Mouse (Mus musculus) lung, postnatal 0 days (tissue): ENCODE results near the gene Smap1. TPM values are rescaled to one million over a fixed set of nuclear protein-coding genes. Genes with fewer than 3 reads are reported as not detected.

Experiments
- ATAC-seq: fragments of 200-750 bp; cut with Nextera tagmentation; 2 replicates; pipeline ENCODE4 v1.8.0; 2017; ENCODE audit warnings: moderate library complexity
- DNase-seq: peaks from one replicate; pipeline ENCODE4 v3.0.0-alpha.2; 2016; ENCODE audit warnings: low spot score
- H3K27ac ChIP-seq: fragments of 300-500 bp; sonication (generic); 2 replicates; pipeline ENCODE4 v1.5.1; 2014; ENCODE audit warnings: antibody characterized with exemption, mild to moderate bottlenecking, low read length, mixed read lengths
- H3K27me3 ChIP-seq: fragments of 300-500 bp; sonication (generic); replicated peaks from 2 replicates; pipeline ENCODE4 v1.6.1; 2014; ENCODE audit warnings: low read length, mixed read lengths; ENCODE audit not compliant: insufficient read depth
- H3K36me3 ChIP-seq: fragments of 300-500 bp; sonication (generic); 2 replicates; pipeline ENCODE4 v1.6.1; 2014; ENCODE audit warnings: low read length, mixed read lengths; ENCODE audit not compliant: insufficient read depth
- H3K4me1 ChIP-seq: fragments of 300-500 bp; sonication (generic); 2 replicates; pipeline ENCODE4 v1.6.1; 2014; ENCODE audit warnings: antibody characterized with exemption, low read depth, low read length, mixed read lengths; ENCODE audit not compliant: insufficient read depth
- H3K4me2 ChIP-seq: fragments of 300-500 bp; sonication (generic); replicated peaks from 2 replicates; pipeline ENCODE4 v1.6.1; 2014; ENCODE audit warnings: low read depth, mild to moderate bottlenecking, low read length, moderate library complexity, mixed read lengths
- H3K4me3 ChIP-seq: fragments of 300-500 bp; sonication (generic); 2 replicates; pipeline ENCODE4 v1.5.1; 2014; ENCODE audit warnings: low read depth, low read length
- H3K9ac ChIP-seq: fragments of 300-500 bp; sonication (generic); replicated peaks from 2 replicates; pipeline ENCODE4 v1.6.1; 2014; ENCODE audit warnings: low read depth, mild to moderate bottlenecking
- H3K9me3 ChIP-seq: fragments of 300-500 bp; sonication (generic); 2 replicates; pipeline ENCODE4 v1.6.1; 2016; ENCODE audit warnings: low read length, mixed read lengths
- CTCF ChIP-seq: IDR thresholded peaks from 2 replicates; pipeline ENCODE4 v1.5.1; 2016; ENCODE audit warnings: antibody characterized with exemption, mild to moderate bottlenecking
- EP300 ChIP-seq: IDR thresholded peaks from 2 replicates; pipeline ENCODE4 v1.6.1; 2016; ENCODE audit warnings: antibody characterized with exemption, mild to moderate bottlenecking, control low read depth
- WGBS: fragments of 180-500 bp; shearing (Covaris S2); extraction: QIAGEN DNeasy Blood & Tissue Kit; methylation state at CpG from one replicate; pipeline ENCODE4 v1.1.7; 2014; 5-methylcytosine and 5-hydroxymethylcytosine counted together
- polyA plus RNA-seq: library from polyadenylated mRNA; unstranded; fragments of >200 nt; fragmentation: Nextera tagmentation; extraction: Ambion mirVana; gene quantifications from 2 replicates; pipeline ENCODE4 v1.2.1, GENCODE M21; 2015

Gene Smap1
- polyA plus RNA-seq, 1 experiment from 2014 or later = 55.1 TPM

DNA sequence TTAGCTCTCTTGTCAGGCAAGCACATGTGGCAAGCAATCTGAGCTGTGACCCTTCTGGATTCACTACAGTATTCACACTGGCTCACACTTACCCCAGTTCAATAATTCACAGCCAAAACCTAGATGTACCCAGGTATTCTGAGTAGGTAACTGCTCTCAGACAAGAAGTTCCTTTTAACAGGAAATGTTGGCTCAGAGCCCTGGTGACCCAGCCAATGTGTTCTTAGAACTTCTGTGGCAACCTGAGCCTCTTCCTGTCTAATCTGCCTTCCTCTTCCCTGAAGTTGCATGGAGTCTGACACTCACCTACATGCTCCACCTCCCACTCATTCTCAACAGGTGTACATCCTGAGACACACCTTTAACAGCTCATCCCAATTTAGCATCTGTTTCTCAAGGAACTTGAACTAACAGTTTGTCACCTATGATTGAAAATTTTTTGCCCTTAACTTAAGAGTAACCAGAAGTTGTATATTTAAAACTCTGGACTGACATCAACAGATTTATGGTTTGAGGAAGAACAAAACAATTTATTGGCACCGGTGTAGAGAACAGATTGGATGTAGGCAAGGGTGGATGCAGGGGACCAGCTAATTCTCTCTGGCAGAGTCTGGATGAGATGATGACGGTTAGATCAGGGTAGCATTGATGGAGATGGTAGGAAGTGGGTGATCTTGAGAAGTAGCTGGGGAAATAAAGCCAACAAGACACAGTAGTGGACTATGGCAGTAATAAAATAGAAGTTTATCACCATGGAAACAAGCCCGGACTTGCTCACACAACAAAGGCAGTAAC lies 21.2 kb upstream of the Smap1 start:
- no peak for ATAC-seq
- Histone ChIP-seq H3K4me1 (no peaks in the 10 kb centered on the region), H3K9me3 (no peaks in the 10 kb centered on the region), H3K4me3 (no peak overlapping the region), H3K27me3 (no peaks in the 10 kb centered on the region), H3K27ac (no peak overlapping the region), H3K36me3 (no peaks in the 10 kb centered on the region), H3K9ac (no peak overlapping the region), H3K4me2 (no peak overlapping the region)
- TF ChIP-seq CTCF (no peak), EP300 (no peak)
- 82% methylated on average over 3 of the region's 3 CpGs for WGBS
- DNase-seq = no peak

DNA sequence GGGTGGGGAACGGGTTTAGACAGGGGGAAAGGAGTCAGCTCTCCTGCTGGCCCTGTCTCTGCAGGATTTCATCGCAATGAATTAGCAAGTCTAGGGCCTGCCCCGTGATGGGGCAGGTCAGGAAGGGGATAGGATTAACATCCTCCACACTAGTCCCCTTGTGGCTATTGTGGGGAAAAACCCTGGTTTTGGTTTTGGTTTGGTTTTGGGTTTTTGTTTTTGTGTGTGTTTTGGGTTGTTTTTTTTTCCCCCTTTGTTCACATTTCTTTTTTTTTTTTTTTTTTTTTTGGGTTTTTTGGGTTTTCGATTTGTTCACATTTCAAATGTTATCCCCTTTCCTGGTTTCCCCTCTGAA lies 13.3 kb upstream of the Smap1 start:
- no peak overlapping the region for H3K9ac ChIP-seq
- TF ChIP-seq CTCF (no peak), EP300 (no peak)
- H3K27ac ChIP-seq = no peak overlapping the region
- no peaks in the 10 kb centered on the region for H3K36me3 ChIP-seq
- no peak overlapping the region for H3K4me3 ChIP-seq
- no peaks in the 10 kb centered on the region for H3K9me3 ChIP-seq
- ATAC-seq (no peak), DNase-seq (no peak)
- WGBS = 31% methylated on average over 4 of the region's 4 CpGs
- no peaks in the 10 kb centered on the region for H3K4me1 ChIP-seq
- no peak overlapping the region for H3K4me2 ChIP-seq
- H3K27me3 ChIP-seq = no peaks in the 10 kb centered on the region

DNA sequence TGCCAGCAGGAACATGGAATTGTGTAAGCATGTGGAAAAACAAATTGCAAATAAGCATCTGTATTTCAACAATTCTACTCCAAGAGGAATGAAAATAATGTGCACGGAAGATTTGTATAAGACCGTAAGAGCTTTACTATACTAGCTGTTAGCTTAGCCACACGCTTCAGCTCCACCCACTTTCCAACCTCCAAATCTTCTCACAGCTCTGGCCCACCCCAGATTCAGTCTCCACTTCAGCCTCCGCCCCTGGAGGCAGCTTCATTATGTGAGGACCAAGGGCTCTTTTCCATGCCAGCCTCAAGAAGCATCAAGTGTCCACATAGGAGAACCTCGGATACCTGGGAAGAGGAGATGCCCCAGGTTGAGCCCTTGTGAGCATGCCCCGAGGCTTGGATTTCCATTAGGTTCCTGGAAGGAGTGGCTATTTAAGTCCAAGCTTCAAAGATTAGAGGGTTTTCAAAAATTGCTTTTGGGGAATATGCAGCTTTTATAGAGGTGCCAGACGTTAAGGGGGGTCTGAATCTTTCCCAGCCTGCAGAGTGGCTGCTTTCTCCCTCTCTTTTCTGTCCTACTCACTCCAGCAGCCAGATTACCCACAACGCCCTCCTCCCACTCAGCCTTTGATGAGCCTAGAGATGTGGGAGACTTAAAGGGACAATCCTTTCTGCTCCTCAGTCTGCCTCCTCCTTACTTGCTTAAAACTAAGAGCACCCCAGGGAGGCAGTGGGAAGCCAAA lies 12.7 kb upstream of the Smap1 start:
- Histone ChIP-seq H3K4me1 (no peaks in the 10 kb centered on the region), H3K36me3 (no peaks in the 10 kb centered on the region), H3K9me3 (no peaks in the 10 kb centered on the region), H3K4me3 (no peak overlapping the region), H3K9ac (no peak overlapping the region), H3K4me2 (no peak overlapping the region), H3K27ac (no peak overlapping the region), H3K27me3 (no peaks in the 10 kb centered on the region)
- ATAC-seq (no peak), DNase-seq (no peak)
- 50% methylated on average over 8 of the region's 8 CpGs for WGBS
- TF ChIP-seq CTCF (no peak), EP300 (no peak)

DNA sequence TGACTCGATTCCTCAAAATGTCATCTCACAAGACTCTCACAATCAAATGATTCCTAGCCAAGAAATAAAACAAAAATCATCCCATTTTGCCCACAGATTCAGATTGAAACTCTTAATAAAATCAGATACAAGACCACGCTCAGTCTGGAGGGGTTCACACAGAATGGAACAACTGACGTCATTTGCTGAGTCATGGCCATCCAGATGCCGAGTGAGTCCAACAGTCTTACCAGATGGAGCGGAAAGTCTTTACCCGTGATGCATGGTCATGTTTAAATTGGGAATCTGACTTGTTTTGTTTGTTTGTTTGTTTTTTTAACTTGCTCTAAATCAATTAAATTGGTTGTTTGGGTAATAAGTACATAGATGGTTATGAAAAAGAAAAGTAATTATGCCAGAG lies 7.3 kb upstream of the Smap1 start:
- Histone ChIP-seq H3K27ac (no peak overlapping the region), H3K4me3 (no peak overlapping the region), H3K27me3 (no peaks in the 10 kb centered on the region), H3K4me2 (no peak overlapping the region), H3K9me3 (peaks cover 10% of the 10 kb centered on the region; the same call in 1 of the 2 replicates), H3K4me1 (no peaks in the 10 kb centered on the region), H3K9ac (no peak overlapping the region), H3K36me3 (no peaks in the 10 kb centered on the region)
- DNase-seq (no peak), ATAC-seq (no peak)
- WGBS = 85% methylated on average over 6 of the region's 6 CpGs
- TF ChIP-seq CTCF (no peak), EP300 (no peak)

DNA sequence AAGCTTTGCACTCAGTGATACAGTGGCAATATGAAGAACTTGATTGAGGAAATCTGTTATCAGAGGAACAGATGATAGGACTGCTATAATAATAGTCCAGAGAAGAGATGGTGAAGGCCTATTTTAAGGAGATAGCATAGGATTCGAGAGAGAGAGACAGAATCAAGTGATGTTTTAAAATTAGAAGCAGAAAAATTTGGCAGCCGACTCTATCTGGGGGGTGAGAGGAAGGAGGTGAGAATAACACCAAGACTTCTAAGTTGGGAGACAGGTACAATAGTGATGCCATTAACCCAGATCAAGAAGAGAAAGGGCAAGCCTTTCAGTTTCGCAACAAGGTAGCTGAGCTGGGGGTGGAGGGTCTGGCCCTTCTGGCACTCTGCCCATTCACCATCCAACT lies 6.3 kb upstream of the Smap1 start:
- Histone ChIP-seq H3K4me2 (no peak overlapping the region), H3K36me3 (no peaks in the 10 kb centered on the region), H3K27ac (no peak overlapping the region), H3K4me1 (no peaks in the 10 kb centered on the region), H3K4me3 (no peak overlapping the region), H3K9ac (no peak overlapping the region), H3K27me3 (no peaks in the 10 kb centered on the region), H3K9me3 (peaks cover 10% of the 10 kb centered on the region; the same call in 1 of the 2 replicates)
- ATAC-seq (no peak), DNase-seq (no peak)
- no peak for TF ChIP-seq CTCF
- no peak for TF ChIP-seq EP300
- 82% methylated on average over 3 of the region's 3 CpGs for WGBS

DNA sequence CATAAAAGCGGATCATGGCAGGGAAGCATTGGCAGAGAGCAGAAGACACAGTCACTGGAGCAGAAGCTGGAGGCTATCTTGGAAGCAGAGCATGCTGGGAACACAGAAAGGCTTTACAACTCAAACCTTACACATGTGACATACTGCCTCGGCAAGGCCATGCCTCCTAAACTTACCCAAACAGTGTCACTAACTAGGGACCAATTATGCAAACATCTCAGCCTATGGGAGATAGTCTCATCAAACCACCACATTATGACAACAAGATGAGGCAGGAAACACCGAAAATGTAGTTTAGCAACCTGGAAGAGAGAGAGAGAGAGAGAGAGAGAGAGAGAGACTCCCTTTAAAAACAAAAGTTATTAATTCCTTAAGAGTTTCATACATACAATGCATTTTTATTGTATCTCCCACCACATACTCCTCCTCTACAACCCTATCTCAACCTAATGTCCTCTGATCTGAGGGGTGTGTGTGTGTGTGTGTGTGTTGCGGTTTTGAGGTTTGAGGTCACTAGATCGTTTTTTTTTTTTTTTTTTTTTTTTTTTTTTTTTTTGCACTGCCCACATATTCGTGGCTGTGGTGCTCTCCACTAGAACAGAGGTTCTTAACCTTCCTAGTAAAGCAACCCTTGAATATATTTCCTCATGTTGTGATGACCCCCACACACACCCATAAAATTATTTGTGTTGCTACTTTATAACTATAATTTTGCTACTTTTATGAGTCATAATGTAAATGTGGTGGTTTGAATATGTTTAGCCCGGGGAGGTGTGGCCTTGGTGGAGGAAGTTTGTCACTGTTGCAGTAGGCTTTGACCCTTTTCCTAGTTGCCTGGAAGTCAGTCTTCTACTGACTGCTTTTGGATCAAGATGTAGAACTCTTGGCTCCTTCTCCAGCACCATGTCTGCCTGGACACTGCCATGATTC lies 1.9 kb upstream of the Smap1 start:
- Histone ChIP-seq H3K4me3 (no peak overlapping the region), H3K9me3 (peaks cover 10% of the 10 kb centered on the region; the same call in 1 of the 2 replicates), H3K4me2 (no peak overlapping the region), H3K27ac (no peak overlapping the region), H3K9ac (no peak overlapping the region), H3K4me1 (no peaks in the 10 kb centered on the region), H3K27me3 (no peaks in the 10 kb centered on the region), H3K36me3 (no peaks in the 10 kb centered on the region)
- no peak for TF ChIP-seq EP300
- no peak for TF ChIP-seq CTCF
- ATAC-seq (no peak), DNase-seq (no peak)
- 85% methylated on average over 6 of the region's 7 CpGs for WGBS
